Mouse (Mus musculus): ENCODE measurements at regions not wholly inside any gene's neighbourhood (a gene's known extent, or its start where the extent isn't known, plus 50 kb on each side); places are given as distances from the start of the nearest gene placed in this dataset.

DNA sequence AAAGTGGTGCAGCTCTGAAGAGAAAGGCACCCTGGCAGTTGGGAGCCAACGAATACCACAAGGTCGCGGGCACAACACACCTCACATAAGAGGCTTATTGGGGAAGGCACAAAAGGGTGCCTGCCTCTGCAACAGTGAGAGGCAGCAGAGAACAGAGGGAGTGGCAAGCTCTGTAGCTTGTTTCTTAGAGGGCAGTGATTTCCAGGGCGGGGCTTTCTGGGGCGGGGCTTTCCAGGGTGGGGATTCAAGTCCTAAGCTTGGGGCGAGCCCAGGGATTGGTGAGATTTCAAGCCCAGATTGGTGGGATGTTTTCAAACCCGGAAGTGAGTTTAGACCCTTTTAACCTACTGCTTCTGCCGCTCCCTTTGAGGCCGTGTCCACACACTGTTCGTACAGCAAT is 435.8 kb upstream of the Kcnab2 start:
- no peak for DNase-seq

DNA sequence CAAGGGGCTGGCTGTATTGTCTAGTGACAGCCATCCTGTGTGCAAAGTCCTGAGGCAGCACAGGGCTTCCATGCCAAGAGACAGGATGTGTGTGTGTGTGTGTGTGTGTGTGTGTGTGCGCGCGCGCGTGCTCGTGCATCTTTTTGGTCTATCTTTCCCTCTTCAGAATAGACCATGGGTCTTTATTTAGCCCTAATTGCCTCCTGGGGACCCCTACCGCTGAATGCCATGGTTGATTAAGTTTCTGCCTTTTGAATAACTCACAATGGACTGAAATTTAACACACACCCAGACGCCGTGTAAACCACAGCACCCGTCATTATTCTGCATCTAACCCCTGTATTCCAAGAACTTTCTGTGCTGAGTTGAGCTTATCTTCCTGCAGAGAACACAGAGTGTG is 435.2 kb upstream of the Kcnab2 start:
- no peak for DNase-seq

DNA sequence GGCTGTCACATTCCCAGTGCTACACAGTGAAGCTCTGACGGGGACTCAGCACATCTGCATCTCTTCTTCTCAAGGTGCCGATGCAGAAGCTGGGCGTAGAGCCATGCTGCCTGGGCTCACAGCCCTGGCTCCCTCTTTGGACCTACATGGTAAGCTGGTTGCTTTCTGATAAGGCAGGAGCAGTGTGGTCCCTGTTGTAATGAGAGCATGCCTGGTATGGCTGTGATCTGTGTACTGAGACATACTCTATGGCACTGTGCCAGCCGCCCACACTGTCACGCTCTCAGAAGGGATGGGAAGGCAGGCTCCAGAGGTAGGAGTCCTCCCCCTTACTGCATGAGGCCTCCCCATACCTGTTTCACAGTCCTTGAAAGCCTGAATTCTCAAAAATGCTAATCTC is 430.6 kb upstream of the Kcnab2 start:
- no peak for DNase-seq

DNA sequence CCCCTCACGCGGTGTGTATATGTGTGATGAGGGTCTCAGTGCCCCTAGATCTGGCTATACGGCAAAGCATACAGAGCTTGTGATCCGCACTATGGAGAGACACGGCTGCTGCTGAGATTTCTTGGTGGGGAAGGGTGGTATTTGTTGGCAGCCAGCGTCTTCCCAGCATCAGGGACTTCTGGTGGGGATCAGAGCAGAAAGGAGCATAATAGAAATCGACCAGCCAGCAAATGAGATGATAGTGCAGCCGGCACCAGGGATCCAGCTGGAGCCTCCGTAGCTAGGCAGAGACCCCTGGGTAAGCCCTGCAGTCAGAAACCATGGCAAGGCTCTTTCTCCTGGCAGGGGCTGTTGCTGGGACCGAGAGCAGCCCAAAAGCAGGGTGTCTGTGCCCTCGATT is 425.2 kb upstream of the Kcnab2 start:
- no peak for DNase-seq

DNA sequence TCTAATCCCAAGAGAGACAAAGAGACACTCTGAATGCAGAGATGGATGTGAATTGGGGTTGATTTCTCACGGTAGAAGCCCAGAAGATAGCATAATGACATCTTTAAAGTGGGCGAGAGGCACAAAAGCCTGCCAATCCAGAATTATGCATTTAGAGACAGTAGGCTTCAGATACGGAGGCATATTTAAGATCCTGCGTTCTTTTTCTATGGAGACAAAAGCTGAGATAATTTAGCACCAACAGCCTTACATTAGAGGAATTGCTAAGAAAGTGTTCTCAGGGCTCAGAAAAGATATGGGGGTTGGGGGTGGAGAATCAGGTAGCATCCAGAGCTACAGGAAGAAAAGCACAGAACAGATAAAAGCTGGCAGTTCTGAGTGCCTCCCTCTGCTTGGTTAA is 422.4 kb upstream of the Kcnab2 start:
- no peak for DNase-seq

DNA sequence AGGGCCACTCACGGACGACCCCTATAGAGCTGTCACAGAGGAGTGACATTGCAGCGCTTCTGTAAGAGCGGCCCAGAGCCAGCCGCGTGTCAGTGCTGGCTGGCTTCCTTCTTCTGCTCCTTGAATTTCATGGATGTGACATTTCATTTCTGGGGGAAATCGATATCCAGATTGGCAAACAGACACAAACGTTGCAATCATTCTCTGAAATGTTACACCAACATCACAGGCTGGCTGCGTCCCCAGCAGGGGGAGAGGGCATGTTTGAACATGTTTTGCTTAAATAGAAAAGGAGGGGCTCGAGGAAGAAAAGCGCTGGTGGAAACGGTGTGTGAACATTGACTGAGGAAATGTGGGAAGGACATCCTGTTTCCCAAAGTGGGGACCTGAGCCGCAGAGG is 417.4 kb upstream of the Kcnab2 start:
- DNase-seq: no peak

DNA sequence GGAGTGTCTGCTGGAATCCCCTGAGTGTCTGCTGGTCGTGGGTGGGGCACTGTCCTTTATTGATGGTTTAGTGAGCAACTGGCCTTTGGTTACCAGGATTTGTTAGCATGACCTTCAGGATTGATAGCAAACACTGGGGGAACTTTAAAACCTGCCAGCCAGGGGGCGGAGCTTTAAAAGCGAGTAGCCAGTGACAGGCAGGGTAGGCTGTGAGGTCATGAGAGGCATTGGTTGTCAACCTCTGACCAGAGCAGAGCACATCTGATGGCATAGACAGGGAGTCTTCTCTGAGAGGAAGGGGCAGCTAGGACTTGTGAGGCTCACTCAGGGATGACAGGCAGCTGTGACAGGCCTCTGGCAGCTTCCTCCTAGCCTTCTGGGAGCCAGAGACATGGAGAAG is 415.3 kb upstream of the Kcnab2 start:
- DNase-seq: no peak

DNA sequence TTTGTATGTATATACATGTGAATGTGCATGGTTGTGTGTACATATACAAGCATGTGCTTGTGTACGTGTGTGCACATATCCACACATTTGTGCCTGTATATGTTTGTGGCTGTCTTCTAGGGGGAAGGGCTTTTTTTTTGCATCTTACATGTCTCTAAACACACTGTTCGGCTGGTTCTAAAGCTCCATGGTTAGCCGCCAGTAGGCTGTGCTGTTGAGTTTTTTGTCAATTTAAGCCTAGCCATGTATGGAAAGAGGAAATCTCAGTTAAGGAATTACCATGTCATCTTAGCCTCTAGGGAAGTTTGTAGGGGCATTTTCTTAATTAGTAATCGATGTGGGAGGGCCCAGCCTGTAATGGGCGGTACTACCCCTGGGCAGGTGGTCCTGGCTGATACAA is 411.5 kb upstream of the Kcnab2 start:
- no peak for DNase-seq

DNA sequence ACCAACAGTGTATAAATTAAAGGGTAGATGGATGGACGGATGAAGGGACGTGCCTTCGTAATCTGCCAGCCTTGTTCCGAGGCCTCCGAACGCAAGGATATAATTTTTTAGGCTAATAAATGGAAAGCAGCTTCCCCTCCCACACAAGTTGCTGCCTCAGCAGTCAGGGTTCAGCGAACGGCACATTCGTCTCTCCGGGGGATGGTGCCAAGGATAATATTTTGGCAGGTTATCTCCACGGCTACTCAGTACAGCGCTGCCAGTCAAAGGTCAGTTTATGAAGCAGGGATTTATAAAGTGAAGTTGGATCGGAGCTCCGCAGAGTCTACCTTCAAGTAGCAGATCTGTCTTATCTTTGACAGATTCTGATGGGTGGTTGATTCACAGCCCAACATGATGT is 410.6 kb upstream of the Kcnab2 start:
- no peak for DNase-seq

DNA sequence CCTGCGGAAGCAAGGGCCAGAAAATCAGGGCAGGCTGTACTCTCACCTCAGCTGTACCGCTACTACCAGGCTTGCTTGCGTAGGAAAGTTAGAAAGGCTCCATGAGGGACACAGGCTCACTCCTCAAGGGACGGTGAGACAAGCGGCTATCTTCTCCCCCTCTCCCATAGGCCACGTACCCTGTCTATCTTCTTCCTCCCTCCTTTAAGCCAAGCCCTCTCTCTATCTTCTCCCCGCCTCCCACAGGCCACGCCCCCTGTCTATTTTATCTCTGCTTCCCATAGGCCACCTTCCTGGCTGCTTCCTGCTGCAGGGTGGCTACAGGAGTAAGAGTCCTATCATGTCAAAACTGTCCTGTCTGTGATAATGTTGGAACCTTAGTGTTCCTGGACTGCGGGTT is 409.1 kb upstream of the Kcnab2 start:
- DNase-seq: no peak

DNA sequence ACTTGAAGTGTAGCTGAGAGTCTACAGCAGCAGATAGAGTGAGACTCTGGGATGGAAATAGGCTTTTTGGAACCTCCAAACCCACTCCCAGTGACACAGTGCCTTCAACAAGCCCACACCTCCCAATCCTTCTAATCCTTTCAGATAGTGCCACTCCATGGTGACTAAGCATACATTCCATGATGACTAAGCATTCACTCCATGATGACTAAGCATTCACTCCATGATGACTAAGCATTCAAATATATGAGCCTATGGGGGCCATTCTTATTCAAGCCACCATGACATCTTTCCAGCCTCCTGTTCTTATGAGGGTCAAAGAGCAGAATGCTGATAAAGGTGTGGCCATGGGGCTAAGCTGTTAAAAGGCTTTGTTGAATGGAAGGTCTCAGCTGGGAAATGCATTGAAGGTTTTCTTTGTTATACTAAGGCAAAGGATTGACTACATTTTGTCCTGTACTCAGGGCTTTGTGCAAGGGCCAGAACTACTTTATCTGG is 403.8 kb upstream of the Kcnab2 start:
- DNase-seq: no peak

DNA sequence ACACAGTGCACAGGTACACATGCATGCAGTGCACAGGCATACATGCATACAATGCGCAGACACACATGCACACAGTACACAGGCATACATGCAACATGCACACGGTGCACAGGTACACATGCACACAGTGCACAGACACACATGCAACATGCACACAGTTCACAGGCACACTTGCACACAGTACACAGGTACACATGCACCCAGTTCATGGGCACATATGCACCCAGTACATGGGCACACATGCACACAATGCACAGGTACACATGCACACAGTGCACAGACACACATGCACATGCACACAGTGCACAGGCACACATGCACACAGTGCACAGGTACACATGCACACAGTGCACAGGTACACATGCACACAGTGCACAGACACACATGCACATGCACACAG is 402.7 kb upstream of the Kcnab2 start:
- no peak for DNase-seq

DNA sequence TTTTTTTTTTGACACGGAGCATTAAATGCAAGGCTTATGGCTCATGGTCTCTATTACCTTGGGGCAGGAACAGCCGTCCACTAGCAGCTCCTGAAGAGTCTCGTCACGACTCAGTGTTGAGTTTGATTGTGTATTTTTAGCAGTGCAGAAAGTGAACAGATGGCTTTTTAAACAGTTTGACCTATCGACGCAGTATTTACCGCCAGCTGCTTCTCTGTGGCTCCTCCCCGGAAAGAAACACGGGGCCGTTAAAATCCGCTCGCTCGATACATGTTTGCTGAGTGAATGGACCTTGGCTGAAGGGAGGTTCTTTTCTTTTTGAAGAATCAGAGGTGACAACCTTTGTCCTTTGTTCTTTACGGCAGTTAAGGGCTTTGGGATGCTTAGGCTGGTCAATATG is 401.3 kb upstream of the Kcnab2 start:
- no peak for DNase-seq

DNA sequence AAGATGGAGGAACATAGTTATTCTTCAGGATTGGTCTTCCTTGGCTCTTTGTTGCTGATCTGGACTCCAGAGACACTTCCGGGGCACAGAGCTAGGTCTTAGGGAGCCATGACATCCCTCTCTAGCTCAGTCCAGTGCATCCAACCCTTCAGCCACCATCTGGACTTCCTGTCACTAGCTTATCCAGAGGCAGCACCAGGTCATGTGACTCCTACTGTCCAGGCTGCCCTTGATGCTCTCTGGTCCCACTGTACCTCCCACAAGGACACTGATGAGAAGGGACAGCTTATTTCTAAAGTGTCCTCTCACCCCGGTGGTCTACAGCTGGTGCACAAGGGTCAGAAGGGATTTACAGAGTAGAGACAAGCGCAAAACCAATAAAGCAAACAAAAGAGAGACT is 400.7 kb upstream of the Kcnab2 start:
- no peak for DNase-seq

DNA sequence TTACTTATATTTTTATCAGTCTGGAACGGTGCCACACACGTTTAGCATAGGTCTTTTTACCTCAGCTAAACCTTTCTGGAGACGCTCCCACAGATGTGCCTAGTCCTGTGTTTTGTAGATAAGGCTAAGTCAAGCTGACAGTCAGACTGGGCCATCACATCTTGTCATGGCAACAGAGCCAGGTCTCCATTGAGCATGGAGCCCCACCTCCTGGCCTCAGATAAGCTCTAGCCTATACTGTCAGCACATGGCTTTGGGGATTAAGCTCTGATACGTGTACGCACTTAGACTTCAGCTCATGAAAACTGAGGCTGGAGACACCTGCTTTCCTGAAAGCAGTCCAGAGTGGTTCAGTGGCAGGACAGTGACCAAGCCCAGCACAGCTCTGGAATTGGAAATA is 392.4 kb upstream of the Kcnab2 start:
- no peak for DNase-seq

DNA sequence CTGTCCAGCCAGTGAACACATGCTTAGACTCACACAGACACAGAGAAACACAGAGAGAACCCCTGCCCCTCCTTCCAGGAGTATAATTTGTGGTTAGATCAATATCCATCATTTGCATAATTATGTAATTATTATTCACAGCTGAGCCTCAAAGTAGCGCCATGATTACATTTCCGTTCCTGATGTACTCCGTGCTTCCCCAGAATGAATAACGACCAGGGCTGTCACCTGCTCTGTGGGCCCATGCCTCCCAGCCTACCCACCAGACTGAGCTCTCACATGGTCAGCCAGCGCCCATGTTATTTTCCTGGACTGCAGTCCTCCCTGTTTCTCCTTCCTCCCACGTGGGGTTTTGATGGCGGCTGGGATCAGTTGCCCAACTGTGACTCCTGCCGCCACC is 388.2 kb upstream of the Kcnab2 start:
- no peak for DNase-seq

DNA sequence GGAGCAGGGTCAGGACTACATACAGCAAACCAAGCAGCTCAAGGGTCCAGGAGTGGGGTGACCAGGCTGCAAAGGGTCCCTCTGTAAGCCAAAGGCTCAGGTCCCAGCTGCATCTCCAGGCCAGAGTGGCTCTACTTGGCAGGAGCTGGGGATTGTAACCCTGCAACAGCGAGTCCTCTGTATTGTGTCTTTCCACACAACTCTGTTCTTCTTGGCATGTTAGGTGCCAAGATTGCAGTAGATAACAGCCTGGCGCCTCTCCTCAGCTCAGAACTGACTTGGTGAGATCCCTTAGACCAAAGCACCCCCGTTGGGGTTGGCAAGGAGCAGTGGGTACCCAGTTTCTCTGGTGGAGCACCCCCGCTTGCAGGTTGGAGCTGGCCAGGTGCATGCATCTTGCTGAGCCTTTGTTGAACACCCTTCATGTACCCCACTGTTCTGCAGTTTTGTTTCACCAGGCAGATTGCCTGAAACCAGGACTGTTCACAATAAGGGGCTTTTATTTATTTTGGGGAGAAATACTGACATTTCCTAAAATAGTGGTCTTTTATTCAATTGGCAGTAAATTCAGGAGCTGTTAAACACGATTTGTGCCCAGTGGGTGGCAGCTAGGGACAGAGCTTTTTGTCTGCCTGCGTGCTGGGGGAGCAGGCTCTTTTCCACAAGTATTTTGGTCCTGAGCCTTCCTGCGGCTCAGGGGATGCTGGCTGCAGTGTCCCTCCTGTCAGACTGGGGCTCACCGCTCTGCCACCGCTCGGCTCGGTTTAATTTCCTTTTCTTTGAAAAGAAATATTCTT is 385.3 kb upstream of the Kcnab2 start:
- DNase-seq: no peak

DNA sequence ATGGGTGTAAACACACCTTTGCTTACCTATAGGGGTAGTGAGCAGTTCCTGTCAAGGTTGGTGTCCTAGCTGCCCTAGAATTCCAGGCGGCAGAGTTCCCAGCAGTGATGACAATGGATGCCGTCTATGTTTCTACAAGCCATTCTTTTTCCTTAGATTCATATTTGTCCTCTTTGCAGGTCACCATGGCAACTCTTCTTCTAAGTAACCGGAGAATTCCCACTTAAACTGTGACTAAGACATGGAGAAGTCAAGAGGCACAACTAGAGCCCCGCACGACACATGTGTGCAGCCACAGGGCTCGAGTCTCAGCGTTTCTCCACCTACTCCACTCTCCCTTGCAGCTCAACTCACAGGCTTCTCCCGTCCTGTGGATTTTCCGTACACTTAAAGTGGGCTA is 381.5 kb upstream of the Kcnab2 start:
- DNase-seq: no peak

DNA sequence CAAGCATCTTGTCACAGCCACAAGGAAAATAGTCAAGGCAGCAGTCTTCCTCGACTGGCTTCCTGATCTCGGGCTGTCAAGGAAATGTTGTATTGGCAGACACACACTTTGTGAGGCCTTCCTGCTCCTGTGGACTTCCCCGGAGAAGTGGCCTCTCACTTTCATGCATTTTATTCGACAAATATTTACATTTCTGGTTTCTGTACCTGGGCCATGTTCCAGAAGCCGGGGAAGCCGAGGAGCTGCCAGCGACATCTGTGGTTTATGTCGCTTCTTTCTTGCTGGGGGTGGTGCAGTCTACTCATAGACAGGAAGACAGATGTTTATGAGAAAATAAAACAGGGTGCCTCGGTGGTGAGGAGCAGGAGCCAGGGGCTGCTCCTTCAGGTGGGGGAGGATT is 372.5 kb upstream of the Kcnab2 start:
- DNase-seq: no peak

DNA sequence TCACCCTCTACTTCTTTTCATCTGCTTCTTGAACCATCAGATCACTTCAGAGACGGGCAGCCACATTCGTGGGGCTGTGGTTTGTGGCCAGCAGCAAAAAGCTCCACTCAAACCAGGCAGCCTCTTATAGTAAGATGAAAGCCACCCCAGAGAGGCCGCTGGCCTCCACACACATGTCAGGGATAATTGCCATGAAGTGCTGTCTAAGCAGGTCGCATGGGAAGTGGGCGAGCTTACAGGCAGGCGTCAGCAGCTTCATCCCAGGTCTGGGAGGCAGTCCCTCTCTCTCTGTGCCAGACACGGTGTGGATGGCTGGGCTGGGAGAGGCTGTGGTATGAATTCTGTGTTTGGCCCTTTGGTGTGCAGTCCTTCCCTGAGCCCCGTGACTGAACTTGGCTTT is 358.4 kb upstream of the Kcnab2 start:
- no peak for DNase-seq

DNA sequence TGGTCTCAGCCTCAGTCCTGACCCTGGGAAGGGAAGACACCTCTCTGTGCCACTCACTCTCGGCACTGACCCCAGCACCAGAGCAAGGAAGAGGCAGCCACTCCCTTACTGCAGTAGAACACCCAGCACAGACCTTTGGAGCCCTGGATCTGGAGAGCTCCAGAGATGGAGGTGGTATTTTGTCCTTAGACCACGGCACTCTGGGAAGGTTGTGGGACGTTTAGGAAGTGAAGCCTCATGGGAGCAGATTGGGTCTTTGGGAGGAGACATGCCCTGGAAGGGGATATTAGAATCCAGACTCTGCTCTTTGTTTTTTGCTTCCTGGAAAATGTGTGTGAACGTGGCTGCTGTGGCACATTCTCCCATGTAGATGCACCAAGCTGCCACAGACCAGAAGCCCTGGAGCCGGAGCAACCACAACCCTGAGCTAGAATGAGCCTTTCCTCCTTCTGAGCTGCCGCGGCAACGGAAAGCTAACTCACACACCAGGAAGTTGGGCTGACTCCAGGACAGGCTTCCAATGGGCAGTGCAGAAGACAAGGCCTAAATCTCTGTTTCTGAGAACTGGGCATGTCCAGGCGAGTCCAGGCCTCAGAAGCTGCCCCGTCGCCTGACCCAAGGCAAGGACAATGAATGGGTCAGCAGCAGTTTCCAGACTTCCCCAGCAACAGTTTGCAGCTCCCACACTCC is 356.9 kb upstream of the Kcnab2 start:
- DNase-seq: no peak

DNA sequence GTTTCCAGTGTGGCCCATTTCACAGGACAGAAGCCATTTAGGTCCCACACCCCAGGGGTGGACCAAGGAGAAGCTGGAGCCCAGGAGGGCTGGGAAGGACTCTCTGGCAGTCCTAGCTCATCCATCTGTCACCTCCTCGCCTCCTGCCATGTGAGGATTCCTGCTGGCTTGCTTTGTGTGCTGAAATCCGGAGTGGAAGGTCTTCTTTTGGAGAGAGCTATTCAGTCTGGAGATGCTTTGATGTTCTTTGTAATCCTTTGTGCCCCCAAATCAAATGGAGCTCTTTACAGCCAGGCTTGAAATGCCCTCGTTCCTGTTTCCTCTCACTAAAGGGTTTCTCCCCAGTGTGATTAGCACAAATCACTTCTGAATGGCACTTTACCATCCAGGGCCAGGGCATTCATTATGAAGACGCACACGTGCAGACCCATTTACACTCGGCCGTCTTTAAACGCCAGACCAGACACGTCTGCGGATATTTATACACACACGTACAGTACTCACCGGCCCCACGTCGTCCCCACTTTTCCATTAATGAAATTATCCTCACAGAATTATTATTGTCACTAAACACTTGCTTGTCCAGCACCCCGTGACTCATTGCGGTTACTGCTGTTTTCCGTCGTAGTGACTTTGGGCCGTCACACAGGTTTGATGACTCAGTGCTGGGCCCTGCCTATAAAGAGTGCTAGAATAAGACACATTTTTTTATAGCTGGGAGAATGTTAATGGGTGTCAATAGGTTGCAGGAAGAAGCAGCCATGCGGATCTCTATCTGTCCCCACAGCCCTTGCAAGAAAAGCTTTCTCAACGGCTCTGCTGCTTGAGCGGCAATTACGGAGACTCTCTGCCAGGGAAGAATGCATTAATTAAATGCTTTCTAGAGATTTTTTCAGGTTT is 356.0 kb upstream of the Kcnab2 start:
- no peak for DNase-seq

DNA sequence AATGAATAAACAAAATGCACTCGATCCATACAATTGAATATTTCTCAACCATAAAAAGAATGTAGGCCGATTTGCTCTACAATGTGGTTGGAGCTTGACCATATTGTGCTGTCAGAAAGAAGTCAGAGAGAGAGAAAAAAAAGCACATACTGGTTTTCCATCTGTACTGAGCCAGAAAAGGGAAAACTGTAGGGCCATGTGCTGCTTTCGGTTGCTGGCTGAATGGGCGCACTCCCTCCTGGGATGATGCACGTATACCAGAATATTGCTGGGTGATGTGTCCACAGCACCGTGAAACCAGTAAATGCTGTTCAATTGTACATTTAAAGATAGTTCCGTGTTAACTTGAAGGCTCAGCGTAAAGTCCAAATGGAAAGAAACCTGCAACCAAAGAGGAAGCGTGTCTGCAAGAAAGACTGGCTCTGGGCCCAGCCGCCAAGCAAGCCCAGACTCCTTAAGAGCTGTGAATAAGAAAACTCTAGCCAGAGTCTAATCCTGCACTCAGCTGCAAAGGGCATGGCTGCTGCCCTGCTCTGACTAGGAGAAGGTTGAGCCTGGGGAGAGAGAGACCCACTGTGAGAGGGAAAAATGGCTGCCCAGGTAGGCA is 355.2 kb upstream of the Kcnab2 start:
- DNase-seq: no peak
